Mouse (Mus musculus) urinary bladder, postnatal 4 days (tissue): ENCODE results near the gene Cerkl.

Experiments used
- DNase-seq, 2 experiments: peaks; one replicate each; pipeline ENCODE4 v3.0.0; 2021 to 2022; ENCODE audit warnings: low spot score in 2 of 2

Cerkl gene

GRCm38 (mm10) chr2:79316182-79316880 is 140.3 kb downstream of the Cerkl start:
- no peak for DNase-seq

DNA sequence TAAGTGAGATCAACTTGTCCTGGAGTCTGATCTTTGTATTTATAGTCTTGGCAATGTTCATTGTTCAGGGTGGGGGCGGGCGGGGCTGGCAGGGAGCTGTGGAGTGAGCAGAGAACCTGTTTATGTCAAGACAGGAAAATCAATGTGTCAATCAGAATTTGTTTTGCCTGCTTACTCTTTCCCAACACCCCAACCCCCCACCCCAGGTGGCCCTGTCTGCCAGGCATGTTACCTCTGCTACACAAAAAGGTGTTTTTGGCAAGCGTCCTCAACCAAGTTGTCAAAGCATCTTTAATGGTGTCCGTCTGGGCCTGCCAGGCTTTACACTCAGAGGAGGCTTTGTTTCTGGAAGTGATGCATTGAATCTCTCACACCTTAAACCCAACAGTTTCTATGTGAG is 141.5 kb downstream of the Cerkl start:
- DNase-seq = no peak

DNA sequence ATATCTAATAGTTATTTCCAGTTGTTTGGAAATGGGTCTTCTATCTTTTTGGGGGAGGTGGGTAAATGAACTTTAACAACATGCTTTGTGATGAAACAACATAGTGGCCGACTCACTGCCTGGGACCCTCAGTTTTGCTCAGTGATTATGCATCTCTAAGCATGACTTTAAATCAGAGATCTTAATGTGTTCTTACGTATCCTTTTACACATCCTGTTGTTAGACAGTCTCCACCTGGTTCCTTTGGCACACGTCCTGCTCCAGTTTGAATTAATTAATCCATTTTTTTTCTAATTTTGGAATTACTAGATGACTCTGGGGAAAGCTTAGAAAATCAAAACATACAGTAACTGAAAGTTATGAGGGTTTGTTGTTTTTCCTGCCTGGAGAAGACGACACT is 144.1 kb downstream of the Cerkl start:
- DNase-seq = no peak

DNA sequence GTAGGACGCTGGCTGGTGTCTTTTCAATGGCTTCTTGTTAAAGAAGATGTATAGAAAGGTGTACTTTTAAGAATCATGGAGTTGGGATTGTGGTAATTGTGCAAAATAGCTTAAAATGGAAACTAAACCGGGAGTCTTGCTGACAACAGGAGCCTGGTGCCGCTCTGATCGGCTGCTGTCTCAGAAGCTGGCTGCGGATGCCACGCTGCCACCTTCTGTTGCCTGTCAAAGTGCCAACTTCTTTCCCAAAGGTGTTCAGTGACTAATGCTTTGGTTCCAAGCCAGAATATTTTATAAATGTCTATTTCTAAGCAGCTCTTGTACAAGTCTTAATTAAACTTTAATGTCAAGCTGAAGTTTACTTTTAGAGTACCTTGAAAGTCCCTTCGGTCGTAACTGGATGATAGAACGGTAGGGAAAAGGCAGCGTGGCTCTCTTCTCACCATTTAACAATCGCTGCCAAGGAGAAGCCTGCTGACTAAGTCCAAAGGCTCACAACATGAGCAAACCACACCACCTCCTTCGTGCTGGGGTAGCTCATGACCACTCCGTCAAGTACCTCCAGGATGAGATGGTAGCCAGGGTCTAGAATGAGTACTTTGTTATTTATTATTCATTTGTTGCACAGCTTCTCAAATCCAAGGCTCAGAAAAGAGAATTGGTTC is 147.0 kb downstream of the Cerkl start:
- no peak for DNase-seq

GRCm38 (mm10) chr2:79307549-79307948 is 149.0 kb downstream of the Cerkl start:
- no peak for DNase-seq

DNA sequence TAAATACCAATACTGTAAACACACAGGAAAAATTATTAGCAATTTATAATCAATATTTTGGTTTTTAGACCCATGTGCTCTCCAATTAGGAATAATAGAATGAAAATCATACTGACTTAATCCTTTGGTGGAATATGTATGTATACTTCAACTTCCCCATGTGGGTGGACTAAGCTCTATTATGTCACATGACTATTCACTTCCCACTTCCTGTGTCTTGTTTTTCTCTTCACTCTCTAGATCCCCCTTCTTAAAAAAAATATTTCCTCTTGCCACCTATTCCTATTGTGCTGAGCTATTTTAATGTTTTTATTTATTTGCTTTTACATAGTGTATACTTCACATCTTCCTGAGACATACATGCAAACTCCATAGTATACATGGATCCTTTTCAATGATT is 154.2 kb downstream of the Cerkl start:
- DNase-seq = no peak

DNA sequence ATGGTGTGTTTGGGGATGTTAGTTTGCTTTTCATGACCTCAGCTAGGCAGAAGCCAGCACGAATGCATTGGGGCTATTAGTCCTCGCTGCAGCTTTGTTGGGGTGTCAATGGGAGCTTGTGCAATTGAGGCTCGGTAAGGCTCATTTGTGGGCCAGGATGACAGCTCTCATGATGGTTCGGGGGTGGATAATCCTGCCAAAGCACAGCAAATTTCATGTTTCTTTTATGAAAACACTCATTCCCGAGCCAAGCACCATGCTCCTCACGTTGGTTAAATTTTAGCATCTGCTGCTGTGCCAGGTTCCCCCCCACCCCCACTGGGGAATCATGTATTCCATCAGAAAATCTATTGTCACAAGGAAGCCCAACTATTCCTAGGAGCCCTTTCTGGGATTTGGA is 164.2 kb downstream of the Cerkl start:
- DNase-seq = no peak

DNA sequence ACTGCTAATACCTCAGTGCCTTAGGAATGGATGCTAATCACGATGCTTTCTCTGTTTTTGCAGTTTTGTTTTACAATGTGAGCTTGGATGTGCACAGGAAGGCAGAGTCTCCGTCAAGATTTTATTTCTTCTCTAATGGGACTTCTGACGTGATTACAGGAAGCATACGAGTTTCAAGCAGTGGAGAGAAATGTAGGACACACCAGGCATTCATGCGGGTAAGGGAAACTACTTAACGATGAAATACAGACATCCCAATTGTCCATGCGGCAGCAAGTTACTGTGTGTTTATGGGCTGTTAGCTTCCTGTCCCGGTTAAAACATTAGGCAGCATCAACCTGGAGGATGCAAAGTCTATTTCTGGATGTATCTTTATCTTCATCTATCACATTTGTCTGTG is 164.7 kb downstream of the Cerkl start:
- DNase-seq = no peak

GRCm38 (mm10) chr2:79290149-79290548 is 166.4 kb downstream of the Cerkl start:
- no peak for DNase-seq

- no peak for DNase-seq
Measured at GRCm38 (mm10) chr2:79284206-79284605, 172.4 kb downstream of the Cerkl start.
